Mouse (Mus musculus): ENCODE data around the gene Gm21725. TPM values are rescaled to one million over a fixed set of nuclear protein-coding genes. Genes with fewer than 3 reads are reported as not detected.
"Not testable (repeated sequence)": the region's sequence is repeated elsewhere in the genome, so short reads cannot be mapped to it uniquely, and the experiment has no call there.

Gene Gm21725
- not detected in 2 replicates for polyA plus RNA-seq (2014; fragmentation: Nextera tagmentation; extraction: Ambion mirVana)

DNA sequence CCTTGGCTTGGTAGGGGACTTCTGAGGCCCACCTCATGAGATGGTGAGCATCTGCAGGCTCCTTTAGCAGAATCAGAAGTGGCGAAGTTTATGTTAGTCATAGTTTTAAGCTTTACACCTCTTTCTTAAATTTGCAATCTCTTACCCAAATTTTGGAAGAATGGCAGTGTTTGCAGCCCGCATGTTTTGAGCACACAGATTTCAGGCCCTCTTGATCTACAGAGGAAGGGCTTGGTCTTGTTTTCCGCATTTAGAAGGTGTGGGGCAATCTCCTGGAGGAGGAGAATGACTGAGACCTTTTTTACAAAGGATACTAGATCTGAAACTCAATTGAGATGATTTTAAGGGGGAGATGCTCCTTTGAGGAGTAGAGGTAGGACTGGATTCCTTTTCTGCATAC, at the start of gene Gm21725:
Gene Gm21725, minus strand, starts transcription at position 101 of the 400 bp plus-strand sequence.
- ATAC-seq (ENCODE audit: insufficient number of reproducible peaks, low FRiP score, low TSS enrichment, low read depth); H3K4me1 ChIP-seq (ENCODE audit: control insufficient read depth, insufficient read depth, low read length); H3K9me3 ChIP-seq (ENCODE audit: control insufficient read depth, low read length); H3K9ac ChIP-seq (ENCODE audit: low read length); H3K27ac ChIP-seq (replicated peaks; ENCODE audit: low read depth, low read length); H3K27me3 ChIP-seq (ENCODE audit: control insufficient read depth, insufficient read depth, low read length); DNase-seq (ENCODE audit: low spot score); H3K4me2 ChIP-seq (ENCODE audit: low read depth, severe bottlenecking); H3K36me3 ChIP-seq (ENCODE audit: control insufficient read depth, insufficient read depth, low read length); H3K4me3 ChIP-seq (ENCODE audit: low read depth, low read length): not testable (repeated sequence)
- WGBS, result no CpG with 5 or more reads among the region's 3 CpGs

Other genes with a start within 250 kb of the Gm21725 start
- gene Gm21891, start 215.6 kb downstream of the Gm21725 start, polyA plus RNA-seq (2014; fragmentation: Nextera tagmentation; extraction: Ambion mirVana), result not detected in 2 replicates
- not detected in 2 replicates for gene Gm21425, start 187.1 kb downstream of the Gm21725 start, polyA plus RNA-seq (2014; fragmentation: Nextera tagmentation; extraction: Ambion mirVana)
- gene Gm21828, start 125.1 kb downstream of the Gm21725 start, polyA plus RNA-seq (2014; fragmentation: Nextera tagmentation; extraction: Ambion mirVana), result not detected in 2 replicates
- not detected in 2 replicates for gene Gm21440, start 96.7 kb downstream of the Gm21725 start, polyA plus RNA-seq (2014; fragmentation: Nextera tagmentation; extraction: Ambion mirVana)
- not detected in 2 replicates for gene Gm21454, start 96.6 kb downstream of the Gm21725 start, polyA plus RNA-seq (2014; fragmentation: Nextera tagmentation; extraction: Ambion mirVana)
- gene Gm21866, start 116.5 kb upstream of the Gm21725 start, polyA plus RNA-seq (2014; fragmentation: Nextera tagmentation; extraction: Ambion mirVana), result not detected in 2 replicates
- gene Gm20773, start 145.0 kb upstream of the Gm21725 start, polyA plus RNA-seq (2014; fragmentation: Nextera tagmentation; extraction: Ambion mirVana), result not detected in 2 replicates

Data from limb, embryonic 11.5 days (tissue).